Mouse (Mus musculus) forebrain, embryonic 14.5 days (tissue): ENCODE data around the gene Lingo1. TPM values are rescaled to one million over a fixed set of nuclear protein-coding genes. Genes with fewer than 3 reads are reported as not detected.
A peak's percentile ranks its signal among the peaks of the same experiment; 100 is the strongest.

Source experiments
- ATAC-seq: fragments of 200-750 bp; cut with Nextera tagmentation; 2 replicates; pipeline ENCODE4 v1.8.0; 2017; ENCODE audit warnings: mild to moderate bottlenecking, moderate library complexity
- DNase-seq: peaks from one replicate; pipeline ENCODE4 v3.0.0-alpha.2; 2015; ENCODE audit warnings: low spot score
- H3K27ac ChIP-seq: fragments of 300-500 bp; sonication (generic); 2 replicates; pipeline ENCODE4 v1.5.1; 2014; ENCODE audit warnings: low read depth, mild to moderate bottlenecking, control low read depth, low read length, moderate library complexity
- H3K27me3 ChIP-seq: fragments of 300-500 bp; sonication (generic); replicated peaks from 2 replicates; pipeline ENCODE4 v1.6.1; 2014; ENCODE audit warnings: low read length, control low read depth, mixed read lengths; ENCODE audit not compliant: control insufficient read depth, insufficient read depth
- H3K36me3 ChIP-seq: fragments of 300-500 bp; sonication (generic); 2 replicates; pipeline ENCODE4 v1.6.1; 2014; ENCODE audit warnings: low read length, control low read depth; ENCODE audit not compliant: control insufficient read depth, insufficient read depth
- H3K4me1 ChIP-seq: fragments of 300-500 bp; sonication (generic); 2 replicates; pipeline ENCODE4 v1.6.1; 2014; ENCODE audit warnings: antibody characterized with exemption, low read length, control low read depth; ENCODE audit not compliant: control insufficient read depth, insufficient read depth
- H3K4me2 ChIP-seq: fragments of 300-500 bp; sonication (generic); 2 replicates; pipeline ENCODE4 v1.6.1; 2014; ENCODE audit warnings: mild to moderate bottlenecking, control low read depth, low read length
- H3K4me3 ChIP-seq: fragments of 300-500 bp; sonication (generic); 2 replicates; pipeline ENCODE4 v1.5.1; 2014; ENCODE audit warnings: low read depth, low read length, control low read depth
- H3K9ac ChIP-seq: fragments of 300-500 bp; sonication (generic); 2 replicates; pipeline ENCODE4 v1.6.1; 2014; ENCODE audit warnings: mild to moderate bottlenecking, low read length, control low read depth, moderate library complexity
- H3K9me3 ChIP-seq: fragments of 300-500 bp; sonication (generic); replicated peaks from 2 replicates; pipeline ENCODE4 v1.6.1; 2016; ENCODE audit warnings: low read length, control low read depth, mixed read lengths; ENCODE audit not compliant: control insufficient read depth
- WGBS: fragments of 180-500 bp; shearing (Covaris S2); extraction: QIAGEN DNeasy Blood & Tissue Kit; methylation state at CpG from one replicate; pipeline ENCODE4 v1.1.7; 2014; 5-methylcytosine and 5-hydroxymethylcytosine counted together
- polyA plus RNA-seq: library from polyadenylated mRNA; unstranded; fragments of >200 nt; fragmentation: Nextera tagmentation; extraction: Ambion mirVana; gene quantifications from 2 replicates; pipeline ENCODE4 v1.2.1, GENCODE M21; 2014

The Lingo1 gene
- polyA plus RNA-seq, 1 experiment from 2014 or later = 19.0 TPM

DNA sequence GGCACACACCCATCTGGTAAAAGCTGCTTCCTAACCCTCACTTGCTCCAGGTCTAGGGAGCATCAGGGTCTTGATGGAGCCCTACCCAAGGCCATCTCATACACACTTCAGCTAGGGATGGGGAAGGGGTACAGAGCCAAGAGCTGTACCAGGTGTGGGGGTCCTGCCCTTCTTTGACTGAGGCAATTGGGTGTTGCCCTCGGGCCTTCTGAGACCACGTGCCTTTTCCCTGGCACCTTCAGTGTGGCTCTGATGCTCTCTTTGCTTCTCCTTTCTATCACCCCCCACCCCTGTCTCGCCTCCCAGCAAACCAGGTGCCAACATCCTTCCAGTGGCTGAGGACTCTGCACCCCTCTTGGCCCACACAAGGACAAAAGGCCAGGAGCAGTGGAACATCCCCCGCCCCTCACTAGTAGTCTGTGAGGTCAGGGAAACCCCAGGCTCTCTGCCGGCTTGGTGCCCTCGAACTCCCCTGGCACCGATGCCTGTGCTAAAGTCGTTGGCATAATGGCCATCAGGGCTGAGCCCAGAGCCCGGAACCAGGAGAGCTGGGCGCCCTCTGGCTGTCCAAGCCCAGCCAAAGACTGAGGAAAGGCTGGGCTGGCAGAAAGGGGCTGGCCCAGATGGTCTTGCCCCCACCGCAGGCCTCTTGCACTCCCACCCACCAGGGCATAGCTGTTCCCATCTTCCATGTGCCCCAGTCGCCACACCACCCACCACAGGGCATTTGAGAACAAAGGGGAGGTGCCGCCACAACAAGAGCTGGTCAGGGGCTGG lies 162.6 kb downstream of the Lingo1 start:
- no peaks in the 10 kb centered on the region for H3K36me3 ChIP-seq
- H3K27me3 ChIP-seq = peaks cover 38% of the 10 kb centered on the region
- DNase-seq (peak; percentile 36), ATAC-seq (no peak)
- H3K9ac ChIP-seq = peak overlapping the region; percentile 85
- peak overlapping the region; percentile 63 for H3K4me3 ChIP-seq
- H3K4me1 ChIP-seq = peaks cover 16% of the 10 kb centered on the region; the same call in 1 of the 2 replicates
- WGBS = 29% methylated on average over 13 of the region's 13 CpGs
- H3K4me2 ChIP-seq = peak overlapping the region; percentile 95
- 0 out of 2 replicates have a peak overlapping the region, but pooled peaks have one; percentile 75 for H3K27ac ChIP-seq
- no peaks in the 10 kb centered on the region for H3K9me3 ChIP-seq

DNA sequence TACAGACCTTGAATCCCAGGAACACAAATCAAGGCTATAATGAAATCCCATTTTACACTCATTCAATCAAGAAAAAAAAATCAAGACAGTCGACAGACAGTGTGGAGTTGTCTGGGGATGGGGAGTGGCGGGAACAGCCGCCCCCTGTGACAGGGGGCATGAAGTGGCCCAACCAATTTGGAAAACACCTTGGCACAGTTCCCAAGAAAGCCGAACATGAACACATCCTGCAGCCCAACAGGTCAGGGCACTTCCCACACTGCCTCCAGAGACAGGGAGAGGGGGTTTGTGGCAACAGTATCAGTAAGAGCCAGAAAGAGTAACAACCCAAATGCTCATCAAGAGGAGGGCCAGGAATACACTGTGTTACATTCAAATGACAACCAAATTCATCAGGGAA lies 165.3 kb downstream of the Lingo1 start:
- no peak for DNase-seq
- 44% methylated on average over 4 of the region's 4 CpGs for WGBS

DNA sequence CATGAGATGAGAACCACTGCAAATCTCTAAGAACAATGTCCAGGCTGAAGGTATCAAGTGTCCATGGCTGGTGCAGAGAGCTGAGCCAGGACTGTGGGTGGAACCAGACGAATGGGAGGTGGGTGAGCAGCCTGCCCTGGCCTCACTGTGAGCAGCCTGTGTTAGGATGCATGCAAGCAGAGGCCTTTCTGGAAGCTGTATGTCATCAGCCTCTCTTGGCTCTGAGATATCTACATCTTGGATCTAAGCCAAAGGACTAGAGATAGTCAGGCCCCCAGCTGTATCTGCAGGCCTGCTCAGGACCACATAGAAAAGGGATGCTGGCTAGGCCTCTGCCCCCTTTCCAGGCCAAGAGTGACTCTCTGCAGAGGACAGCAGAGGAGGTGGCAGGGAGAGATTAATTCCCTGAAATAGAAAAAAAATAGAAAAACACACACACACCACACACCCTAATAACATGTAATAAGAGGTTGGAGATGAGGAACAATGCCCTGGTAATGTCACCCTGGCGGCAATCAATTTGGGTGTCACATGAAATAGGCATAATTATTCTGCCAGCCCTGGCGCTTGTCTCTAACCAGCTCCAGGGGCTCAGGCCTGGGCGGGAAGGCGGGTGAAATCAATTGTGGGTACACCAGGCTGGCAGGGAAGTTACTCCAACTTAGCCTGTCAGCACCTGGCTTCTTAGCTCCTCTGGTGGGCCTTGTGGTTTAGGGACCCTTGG lies 166.4 kb downstream of the Lingo1 start:
- Histone ChIP-seq H3K9ac (no peak overlapping the region), H3K27ac (no peak overlapping the region), H3K27me3 (peaks cover 17% of the 10 kb centered on the region), H3K4me3 (no peak overlapping the region), H3K4me1 (peaks cover 7% of the 10 kb centered on the region; the same call in 1 of the 2 replicates), H3K9me3 (no peaks in the 10 kb centered on the region), H3K36me3 (no peaks in the 10 kb centered on the region), H3K4me2 (no peak overlapping the region)
- peak; percentile 59 for DNase-seq
- ATAC-seq = peak; percentile 22
- WGBS = 62% methylated on average over 5 of the region's 5 CpGs

More for the DNA sequence above, 165.3 kb downstream of the Lingo1 start:
- H3K27ac ChIP-seq = no peak overlapping the region
- H3K4me1 ChIP-seq = peaks cover 9% of the 10 kb centered on the region; the same call in 1 of the 2 replicates
- no peaks in the 10 kb centered on the region for H3K9me3 ChIP-seq
- peaks cover 17% of the 10 kb centered on the region for H3K27me3 ChIP-seq
- no peaks in the 10 kb centered on the region for H3K36me3 ChIP-seq
- H3K4me2 ChIP-seq = no peak overlapping the region
- H3K9ac ChIP-seq = no peak overlapping the region
- no peak overlapping the region for H3K4me3 ChIP-seq
- ATAC-seq = no peak

GRCm38 (mm10) chr9:56627295-56627694 lies 169.0 kb downstream of the Lingo1 start:
- ATAC-seq (no peak), DNase-seq (no peak)
- H3K36me3 ChIP-seq = no peaks in the 10 kb centered on the region
- no peak overlapping the region for H3K4me2 ChIP-seq
- no peak overlapping the region for H3K27ac ChIP-seq
- no peaks in the 10 kb centered on the region for H3K9me3 ChIP-seq
- 78% methylated on average over 4 of the region's 4 CpGs for WGBS
- peaks cover 5% of the 10 kb centered on the region; the same call in 1 of the 2 replicates for H3K4me1 ChIP-seq
- H3K4me3 ChIP-seq = no peak overlapping the region
- H3K27me3 ChIP-seq = no peaks in the 10 kb centered on the region; the same call in 1 of the 2 replicates
- H3K9ac ChIP-seq = no peak overlapping the region

DNA sequence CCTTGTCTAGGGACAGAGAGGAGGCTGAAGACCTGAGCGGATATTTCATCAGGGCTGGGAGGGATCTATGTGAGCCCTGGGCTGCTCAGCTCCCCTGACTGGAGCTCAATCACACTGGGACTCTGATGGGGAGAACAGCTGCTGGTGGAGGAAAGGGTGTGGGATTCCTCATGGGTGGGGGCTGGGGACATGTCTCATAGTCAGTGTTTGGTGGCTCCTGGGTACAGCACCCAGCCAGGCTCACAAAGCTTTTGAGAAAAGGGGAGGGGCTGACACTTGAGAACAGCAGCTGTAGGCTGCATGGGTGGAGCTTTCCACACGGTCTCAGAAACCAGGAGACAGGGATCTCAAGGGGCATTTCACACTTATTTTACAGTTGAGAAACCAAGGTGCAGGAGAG lies 171.3 kb downstream of the Lingo1 start:
- H3K27ac ChIP-seq = no peak overlapping the region
- no peak overlapping the region for H3K4me2 ChIP-seq
- ATAC-seq (peak; percentile 66), DNase-seq (peak; percentile 37)
- no peak overlapping the region for H3K9ac ChIP-seq
- H3K27me3 ChIP-seq = peaks cover 17% of the 10 kb centered on the region; the same call in 1 of the 2 replicates
- H3K4me3 ChIP-seq = no peak overlapping the region
- H3K36me3 ChIP-seq = peaks cover 2% of the 10 kb centered on the region; the same call in 1 of the 2 replicates
- H3K9me3 ChIP-seq = no peaks in the 10 kb centered on the region
- 38% methylated on average over 2 of the region's 2 CpGs for WGBS
- peaks cover 8% of the 10 kb centered on the region; the same call in 1 of the 2 replicates for H3K4me1 ChIP-seq

GRCm38 (mm10) chr9:56623361-56623760 lies 172.9 kb downstream of the Lingo1 start:
- Histone ChIP-seq H3K4me3 (no peak overlapping the region), H3K27me3 (peaks cover 20% of the 10 kb centered on the region; the same call in 1 of the 2 replicates), H3K4me2 (no peak overlapping the region), H3K36me3 (peaks cover 14% of the 10 kb centered on the region), H3K9ac (no peak overlapping the region), H3K27ac (no peak overlapping the region), H3K9me3 (no peaks in the 10 kb centered on the region), H3K4me1 (peaks cover 3% of the 10 kb centered on the region; the same call in 1 of the 2 replicates)
- no peak for ATAC-seq
- 84% methylated on average over 11 of the region's 11 CpGs for WGBS
- no peak for DNase-seq

GRCm38 (mm10) chr9:56622761-56623160 lies 173.5 kb downstream of the Lingo1 start:
- Histone ChIP-seq H3K27me3 (peaks cover 22% of the 10 kb centered on the region; the same call in 1 of the 2 replicates), H3K36me3 (peaks cover 16% of the 10 kb centered on the region), H3K9me3 (no peaks in the 10 kb centered on the region), H3K9ac (no peak overlapping the region), H3K27ac (no peak overlapping the region), H3K4me2 (no peak overlapping the region), H3K4me1 (peaks cover 3% of the 10 kb centered on the region; the same call in 1 of the 2 replicates), H3K4me3 (no peak overlapping the region)
- ATAC-seq (no peak), DNase-seq (no peak)
- WGBS = 63% methylated on average over 7 of the region's 7 CpGs

GRCm38 (mm10) chr9:56620512-56621371 lies 175.5 kb downstream of the Lingo1 start:
- Histone ChIP-seq H3K27me3 (peaks cover 22% of the 10 kb centered on the region; the same call in 1 of the 2 replicates), H3K4me1 (peaks cover 3% of the 10 kb centered on the region; the same call in 1 of the 2 replicates), H3K9ac (no peak overlapping the region), H3K4me3 (no peak overlapping the region), H3K9me3 (no peaks in the 10 kb centered on the region), H3K4me2 (peak overlapping the region; percentile 7; the same call in 1 of the 2 replicates), H3K27ac (no peak overlapping the region), H3K36me3 (peaks cover 16% of the 10 kb centered on the region)
- DNase-seq = no peak
- no peak for ATAC-seq
- WGBS = 23% methylated on average over 42 of the region's 42 CpGs
